ENCODE assay signal across 11 mouse cellular contexts in the genomic region with DNA sequence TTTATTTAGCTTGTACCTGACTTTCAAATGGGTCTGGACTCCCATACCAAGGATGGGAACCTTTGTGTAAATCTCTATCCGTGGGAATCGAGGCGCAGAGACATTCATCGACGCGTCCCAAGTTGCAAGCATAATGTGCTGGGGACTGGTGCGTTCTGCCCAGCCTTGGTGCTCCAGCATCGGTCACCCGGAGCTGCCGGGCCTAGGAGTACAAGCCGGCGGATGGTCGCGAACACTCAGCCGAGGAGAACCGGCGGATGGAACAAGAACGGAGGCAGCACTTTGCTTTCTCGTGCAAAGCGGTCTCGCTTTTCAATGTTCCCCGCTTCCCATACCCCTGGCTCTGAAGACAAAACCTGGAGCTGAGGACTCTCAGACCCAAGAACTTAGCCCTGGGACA. TPM values are rescaled to one million over a fixed set of nuclear protein-coding genes. Genes with fewer than 3 reads are reported as not detected.
DNase-seq lines count a peak whose midpoint lies in the region; ATAC-seq and TF ChIP-seq lines count a peak whose summit lies in the region.
"Had no signal": no experiment of that assay in that cellular context is flagged by ENCODE, and none has a peak within 500 bp of the region (broad histone marks: within the 10 kb centered on the region; RNA-seq: fewer than 3 reads in every experiment).

No protein-coding gene starts in this region.

- TF ChIP-seq POLR2A in heart, adult 2 months (IDR thresholded peaks at IDR 0.05; ENCODE audit: insufficient read depth, low read depth, low read length): no peak

- no peaks in the 10 kb centered on the region for H3K9me3 ChIP-seq in heart, embryonic 13.5 days
- H3K9me3 ChIP-seq in hindbrain, embryonic 13.5 days: no peaks in the 10 kb centered on the region
- H3K9me3 ChIP-seq in midbrain, embryonic 13.5 days: no peaks in the 10 kb centered on the region

- H3K79me2 ChIP-seq in heart, adult 2 months (replicated peaks; ENCODE audit: control insufficient read depth, insufficient read depth, low read length): no peaks in the 10 kb centered on the region

- H3K27me3 ChIP-seq in heart, embryonic 13.5 days (replicated peaks): peaks cover 100% of the 10 kb centered on the region
- H3K27me3 ChIP-seq in heart, adult 2 months (ENCODE audit: control insufficient read depth, insufficient read depth, low read length): peaks cover 19% of the 10 kb centered on the region
- peaks cover 99% of the 10 kb centered on the region for H3K27me3 ChIP-seq in hindbrain, embryonic 13.5 days
- H3K27me3 ChIP-seq in midbrain, embryonic 13.5 days: peaks cover 93% of the 10 kb centered on the region

- peak overlapping the region; percentile 58 for H3K4me2 ChIP-seq in heart, embryonic 13.5 days
- peak overlapping the region; percentile 55 for H3K4me2 ChIP-seq in hindbrain, embryonic 13.5 days
- peak overlapping the region; percentile 60 for H3K4me2 ChIP-seq in midbrain, embryonic 13.5 days (replicated peaks)

- WGBS in heart, embryonic 13.5 days: 2% methylated on average over 22 of the region's 22 CpGs
- WGBS in heart, adult 2 months: 4% methylated on average over 22 of the region's 22 CpGs
- WGBS in hindbrain, embryonic 13.5 days: 1% methylated on average over 22 of the region's 22 CpGs
- under 1% methylated on average over 22 of the region's 22 CpGs for WGBS in midbrain, embryonic 13.5 days

- H3K36me3 ChIP-seq in heart, embryonic 13.5 days: no peaks in the 10 kb centered on the region
- H3K36me3 ChIP-seq in heart, adult 2 months (ENCODE audit: control insufficient read depth, insufficient read depth, low read length): no peaks in the 10 kb centered on the region
- H3K36me3 ChIP-seq in hindbrain, embryonic 13.5 days: no peaks in the 10 kb centered on the region
- no peaks in the 10 kb centered on the region for H3K36me3 ChIP-seq in midbrain, embryonic 13.5 days

- no peak for ATAC-seq in heart, embryonic 13.5 days (ENCODE audit: extremely low read depth, insufficient number of reproducible peaks, low FRiP score, low TSS enrichment)
- ATAC-seq in hindbrain, embryonic 13.5 days (ENCODE audit: low FRiP score): no peak
- ATAC-seq in midbrain, embryonic 13.5 days: no peak

- H3K4me1 ChIP-seq in heart, embryonic 13.5 days: peaks cover 8% of the 10 kb centered on the region
- no peaks in the 10 kb centered on the region for H3K4me1 ChIP-seq in heart, adult 2 months (ENCODE audit: control insufficient read depth, insufficient read depth, low read length)
- peaks cover 57% of the 10 kb centered on the region for H3K4me1 ChIP-seq in hindbrain, embryonic 13.5 days (replicated peaks)
- H3K4me1 ChIP-seq in midbrain, embryonic 13.5 days (replicated peaks): peaks cover 98% of the 10 kb centered on the region

- H3K4me3 ChIP-seq in heart, embryonic 13.5 days: peak overlapping the region; percentile 37
- no peak overlapping the region for H3K4me3 ChIP-seq in heart, adult 2 months
- peak overlapping the region; percentile 32 for H3K4me3 ChIP-seq in hindbrain, embryonic 13.5 days
- H3K4me3 ChIP-seq in midbrain, embryonic 13.5 days (replicated peaks): peak overlapping the region; percentile 35
- no peak overlapping the region for H3K4me3 ChIP-seq in left cerebral cortex, adult 2 months

- TF ChIP-seq CTCF in heart, adult 2 months (IDR thresholded peaks at IDR 0.05): no peak
- TF ChIP-seq CTCF in left cerebral cortex, adult 2 months (IDR thresholded peaks at IDR 0.05): no peak

- DNase-seq in heart, adult 2 months: no peak
- DNase-seq in R1 (ENCODE audit: low read depth, low spot score): peak; percentile 54
- no peak for DNase-seq in cerebellum, postnatal 4 days (ENCODE audit: low spot score in 2 of 2)
- no peak for DNase-seq in left cerebral cortex, adult 2 months (ENCODE audit: extremely low spot score in 1 of 2, low spot score in 2 of 2)
- no peak for DNase-seq in left cerebral cortex, postnatal 14 days (ENCODE audit: low spot score in 2 of 2)

- no peak for TF ChIP-seq EP300 in heart, adult 2 months (IDR thresholded peaks at IDR 0.05; ENCODE audit: insufficient read depth, low read depth, low read length)

- no peak overlapping the region for H3K9ac ChIP-seq in heart, embryonic 13.5 days
- no peak overlapping the region for H3K9ac ChIP-seq in heart, adult 2 months (ENCODE audit: low read depth, low read length)
- H3K9ac ChIP-seq in hindbrain, embryonic 13.5 days: peak overlapping the region; percentile 68
- peak overlapping the region; percentile 68 for H3K9ac ChIP-seq in midbrain, embryonic 13.5 days (replicated peaks)

- no peak overlapping the region for H3K27ac ChIP-seq in heart, embryonic 13.5 days (replicated peaks)
- no peak overlapping the region for H3K27ac ChIP-seq in heart, adult 2 months
- H3K27ac ChIP-seq in hindbrain, embryonic 13.5 days: 0 out of 2 replicates have a peak overlapping the region, but pooled peaks have one; percentile 8
- H3K27ac ChIP-seq in midbrain, embryonic 13.5 days: peak overlapping the region; percentile 93
- H3K27ac ChIP-seq in left cerebral cortex, adult 2 months: no peak overlapping the region

- intact Hi-C loops in heart, adult 2 months (cut with DNase I): no loop called here
- intact Hi-C loops in left cerebral cortex, adult 2 months (cut with DNase I): no loop called here
- intact Hi-C loops in left cerebral cortex, postnatal 14 days (cut with DNase I): no loop called here

RNA-seq across cellular contexts. Expression of a gene that starts 12.3 kb away (rescaled TPM):
- polyA plus RNA-seq in heart, embryonic 13.5 days (2015; fragmentation: Nextera tagmentation; extraction: Ambion mirVana): 0.03 TPM in 1 of 2 replicates, not detected in the other
- not detected for total RNA-seq in heart, adult 2 months (2021)
- not detected in 2 replicates for polyA plus RNA-seq in heart, adult 2 months (2012; rRNA removed)
- 0.84 and 1.6 TPM in 2 replicates for polyA plus RNA-seq in hindbrain, embryonic 13.5 days (2015; fragmentation: Nextera tagmentation; extraction: Ambion mirVana)
- 4.9 and 6.5 TPM in 2 replicates for polyA plus RNA-seq in midbrain, embryonic 13.5 days (2015; fragmentation: Nextera tagmentation; extraction: Ambion mirVana)
- total RNA-seq in left cerebral cortex, adult 2 months (2021): not detected
- total RNA-seq in left cerebral cortex, postnatal 14 days (2021): not detected
- total RNA-seq: adrenal gland, adult 2 months; heart, postnatal 4 days; liver, adult 2 months had no signal
- polyA plus RNA-seq: adrenal gland, adult 2 months; liver, adult 2 months had no signal

Comparison
In these comparisons a context has a peak if more than half of its experiments do, and no peak if none do; other contexts are left out.
1. H3K4me3 ChIP-seq: peak in heart, embryonic 13.5 days (single experiment), hindbrain, embryonic 13.5 days (single experiment) and midbrain, embryonic 13.5 days (single experiment); none in heart, adult 2 months (single experiment) and left cerebral cortex, adult 2 months (single experiment).
2. H3K27ac ChIP-seq: peak in hindbrain, embryonic 13.5 days (single experiment) and midbrain, embryonic 13.5 days (single experiment); none in heart, embryonic 13.5 days (single experiment), heart, adult 2 months (single experiment) and left cerebral cortex, adult 2 months (single experiment).
3. H3K9ac ChIP-seq: peak in hindbrain, embryonic 13.5 days (single experiment) and midbrain, embryonic 13.5 days (single experiment); none in heart, embryonic 13.5 days (single experiment) and heart, adult 2 months (single experiment).
4. Peak in every context shown above with its lines, with median percentiles within 50 percentile points of each other: H3K4me2 ChIP-seq.